ENCODE assay signal across 17 mouse cellular contexts in the genomic region with DNA sequence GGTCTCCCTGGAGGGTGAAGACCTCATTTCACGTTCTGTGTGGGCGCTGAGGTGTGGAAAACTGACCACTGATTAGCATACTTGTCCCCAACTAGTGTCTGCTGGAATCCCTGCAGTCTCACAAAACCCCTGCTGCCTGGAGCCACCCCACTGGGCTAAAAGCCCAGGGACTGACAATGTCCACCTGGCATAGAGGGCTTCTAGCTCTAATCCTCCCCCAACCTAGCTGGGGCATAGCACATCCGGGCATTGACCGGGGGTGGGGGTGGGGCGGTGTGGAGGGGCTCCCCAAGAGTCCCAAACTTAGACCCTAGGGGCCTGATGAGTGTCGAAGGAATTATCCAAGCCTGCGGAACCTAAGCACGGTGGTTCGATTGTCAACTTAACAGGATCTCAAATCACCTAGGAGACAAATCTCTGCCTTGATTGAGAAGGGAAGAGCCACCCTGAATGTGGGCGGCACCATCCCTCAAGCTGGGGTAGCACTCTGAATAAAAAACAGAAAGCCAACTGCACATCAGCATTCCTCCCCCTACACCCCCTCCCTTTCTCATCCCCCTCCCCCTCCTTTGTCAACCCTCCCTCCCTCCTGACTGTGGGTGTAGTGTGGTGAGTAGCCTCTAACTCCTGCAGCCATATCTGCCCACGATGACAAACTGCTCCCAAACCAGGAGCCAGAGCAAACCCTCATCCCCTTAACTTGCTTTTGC. TPM values are rescaled to one million over a fixed set of nuclear protein-coding genes. Genes with fewer than 3 reads are reported as not detected.
DNase-seq lines count a peak whose midpoint lies in the region; ATAC-seq and TF ChIP-seq lines count a peak whose summit lies in the region.
"Had no signal": no experiment of that assay in that cellular context is flagged by ENCODE, and none has a peak within 500 bp of the region (broad histone marks: within the 10 kb centered on the region; RNA-seq: fewer than 3 reads in every experiment).

No protein-coding gene starts in this region.

- H3K4me1 ChIP-seq in forebrain, embryonic 10.5 days: peaks cover 24% of the 10 kb centered on the region
- peaks cover 5% of the 10 kb centered on the region; the same call in 1 of the 2 replicates for H3K4me1 ChIP-seq in forebrain, embryonic 11.5 days (replicated peaks; ENCODE audit: control insufficient read depth, insufficient read depth, low read length)
- peaks cover 23% of the 10 kb centered on the region for H3K4me1 ChIP-seq in midbrain, embryonic 13.5 days (replicated peaks)
- H3K4me1 ChIP-seq: intestine, embryonic 15.5 days had no signal

- TF ChIP-seq CTCF in layer of hippocampus, adult 2 months (conservative IDR thresholded peaks at IDR 0.05): no peak
- TF ChIP-seq CTCF in brain, embryonic 14.5 days (IDR thresholded peaks at IDR 0.05; ENCODE audit: borderline replicate concordance, extremely low read depth, insufficient read depth, insufficient read length): no peak

- H3K9ac ChIP-seq in forebrain, embryonic 11.5 days (ENCODE audit: low read length): no peak overlapping the region
- H3K9ac ChIP-seq in midbrain, embryonic 13.5 days (replicated peaks): no peak overlapping the region
- H3K9ac ChIP-seq: intestine, embryonic 15.5 days; lung, embryonic 14.5 days had no signal

- WGBS in forebrain, embryonic 10.5 days: 13% methylated on average over 11 of the region's 11 CpGs
- WGBS in forebrain, embryonic 11.5 days: 8% methylated on average over 11 of the region's 11 CpGs
- 3% methylated on average over 11 of the region's 11 CpGs for WGBS in midbrain, embryonic 13.5 days

- H3K27me3 ChIP-seq in forebrain, embryonic 10.5 days (ENCODE audit: poor library complexity, severe bottlenecking): peaks cover 35% of the 10 kb centered on the region
- no peaks in the 10 kb centered on the region for H3K27me3 ChIP-seq in forebrain, embryonic 11.5 days (ENCODE audit: control insufficient read depth, insufficient read depth, low read length)
- no peaks in the 10 kb centered on the region for H3K27me3 ChIP-seq in midbrain, embryonic 13.5 days
- H3K27me3 ChIP-seq: intestine, embryonic 15.5 days had no signal

- no peak for ATAC-seq in forebrain, embryonic 11.5 days (replicated peaks; ENCODE audit: low FRiP score)
- peak; percentile 61 for ATAC-seq in midbrain, embryonic 13.5 days
- ATAC-seq: forebrain, embryonic 14.5 days; intestine, embryonic 15.5 days; Patski had no signal

- no peak overlapping the region for H3K4me2 ChIP-seq in forebrain, embryonic 11.5 days (ENCODE audit: low read depth, low read length, severe bottlenecking)
- 0 out of 2 replicates have a peak overlapping the region, but pooled peaks have one; percentile 0 for H3K4me2 ChIP-seq in midbrain, embryonic 13.5 days (replicated peaks)
- H3K4me2 ChIP-seq: intestine, embryonic 15.5 days; lung, embryonic 14.5 days had no signal

- no peak for TF ChIP-seq POLR2A in brain, embryonic 14.5 days (IDR thresholded peaks at IDR 0.05; ENCODE audit: borderline replicate concordance, extremely low read depth, insufficient read depth, insufficient read length, poor library complexity, severe bottlenecking)

- peak overlapping the region; percentile 45; the same call in 1 of the 2 replicates for H3K27ac ChIP-seq in forebrain, embryonic 10.5 days
- H3K27ac ChIP-seq in forebrain, embryonic 11.5 days (ENCODE audit: low read depth, low read length): no peak overlapping the region
- peak overlapping the region; percentile 89 for H3K27ac ChIP-seq in layer of hippocampus, adult 2 months
- peak overlapping the region; percentile 1; the same call in 1 of the 2 replicates for H3K27ac ChIP-seq in midbrain, embryonic 13.5 days
- H3K27ac ChIP-seq: intestine, embryonic 15.5 days had no signal

- no peaks in the 10 kb centered on the region for H3K9me3 ChIP-seq in forebrain, embryonic 10.5 days
- H3K9me3 ChIP-seq in forebrain, embryonic 11.5 days (ENCODE audit: control insufficient read depth, low read length): no peaks in the 10 kb centered on the region
- H3K9me3 ChIP-seq in midbrain, embryonic 13.5 days: no peaks in the 10 kb centered on the region
- H3K9me3 ChIP-seq: intestine, embryonic 15.5 days had no signal

- no peaks in the 10 kb centered on the region for H3K36me3 ChIP-seq in forebrain, embryonic 10.5 days (replicated peaks)
- H3K36me3 ChIP-seq in forebrain, embryonic 11.5 days (ENCODE audit: control insufficient read depth, insufficient read depth, low read length): no peaks in the 10 kb centered on the region
- H3K36me3 ChIP-seq in midbrain, embryonic 13.5 days: no peaks in the 10 kb centered on the region
- H3K36me3 ChIP-seq: intestine, embryonic 15.5 days had no signal

- no peak for DNase-seq in forebrain, embryonic 10.5 days (ENCODE audit: extremely low spot score, low spot score)
- no peak for DNase-seq in forebrain, embryonic 11.5 days (ENCODE audit: low spot score)
- DNase-seq in layer of hippocampus, adult 2 months (ENCODE audit: low spot score in 2 of 2): peak in 1 of 2 experiments; percentile 55
- DNase-seq in layer of hippocampus, postnatal 36 days: no peak
- DNase-seq in brain, embryonic 14.5 days (ENCODE audit: low read depth): peak; percentile 56
- DNase-seq in heart, adult 11 months: no peak
- DNase-seq in urinary bladder, postnatal 14 days (ENCODE audit: low spot score): no peak
- DNase-seq: cerebellum, adult 11 months; heart, adult 18-20 months; kidney, postnatal 4 days; liver; lung, embryonic 14.5 days had no signal

- H3K4me3 ChIP-seq in forebrain, embryonic 10.5 days: no peak overlapping the region
- no peak overlapping the region for H3K4me3 ChIP-seq in forebrain, embryonic 11.5 days (ENCODE audit: low read depth, low read length)
- no peak overlapping the region for H3K4me3 ChIP-seq in layer of hippocampus, adult 2 months
- no peak overlapping the region for H3K4me3 ChIP-seq in midbrain, embryonic 13.5 days (replicated peaks)
- H3K4me3 ChIP-seq: intestine, embryonic 15.5 days had no signal

RNA-seq across cellular contexts. Expression of a gene that starts 29.5 kb away (rescaled TPM):
- 2.0 and 2.6 TPM in 2 replicates for polyA plus RNA-seq in forebrain, embryonic 10.5 days (2016; fragmentation: Nextera tagmentation; extraction: Ambion mirVana)
- polyA plus RNA-seq in forebrain, embryonic 11.5 days (2014; fragmentation: Nextera tagmentation; extraction: Ambion mirVana): 6.9 and 8.8 TPM in 2 replicates
- total RNA-seq in layer of hippocampus, adult 2 months (2021): 100 to 1,000 TPM; 276 to 303 TPM
- 100 to 1,000 TPM; 266 to 269 TPM for total RNA-seq in layer of hippocampus, postnatal 36 days (2021)
- 19.7 and 37.6 TPM in 2 replicates for polyA plus RNA-seq in brain, embryonic 14.5 days (2012; rRNA removed)
- polyA plus RNA-seq in midbrain, embryonic 13.5 days (2015; fragmentation: Nextera tagmentation; extraction: Ambion mirVana): 28.2 and 29.9 TPM in 2 replicates
- total RNA-seq: megakaryocyte, adult 5-6 weeks had no signal
- polyA plus RNA-seq: Patski had no signal
